Mouse (Mus musculus) liver, embryonic 14.5 days (tissue): ENCODE results near the gene Lrig1. TPM values are rescaled to one million over a fixed set of nuclear protein-coding genes. Genes with fewer than 3 reads are reported as not detected.

Source experiments
- ATAC-seq: fragments of 200-750 bp; cut with Nextera tagmentation; 2 replicates; pipeline ENCODE4 v1.8.0; 2017; ENCODE audit warnings: moderate number of reproducible peaks, mild to moderate bottlenecking, moderate library complexity; ENCODE audit not compliant: insufficient read depth
- DNase-seq, 3 experiments: peaks; one replicate each; pipeline ENCODE4 v3.0.0-alpha.2; 2012 to 2013; ENCODE audit warnings: low read depth in 3 of 3, low spot score in 3 of 3
- H3K27ac ChIP-seq: fragments of 300-500 bp; sonication (generic); 2 replicates; pipeline ENCODE4 v1.5.1; 2014; ENCODE audit warnings: moderate library complexity, mild to moderate bottlenecking, control low read depth, inconsistent platforms
- H3K27me3 ChIP-seq: fragments of 300-500 bp; sonication (generic); 2 replicates; pipeline ENCODE4 v1.6.1; 2014; ENCODE audit warnings: mild to moderate bottlenecking, low read length, moderate library complexity; ENCODE audit not compliant: control insufficient read depth, insufficient read depth
- H3K36me3 ChIP-seq: fragments of 300-500 bp; sonication (generic); replicated peaks from 2 replicates; pipeline ENCODE4 v1.6.1; 2014; ENCODE audit warnings: low read depth; ENCODE audit not compliant: control insufficient read depth, insufficient read depth
- H3K4me1 ChIP-seq, 2 experiments: fragments of 200-500 bp in 1 of 2; fragments of 300-500 bp in 1 of 2; sonication (generic) in 1 of 2; replicated peaks; 2 replicates each; pipeline ENCODE4 v1.6.1; 2012 to 2014; ENCODE audit warnings: antibody characterized with exemption in 1 of 2, inconsistent platforms in 1 of 2, low read length in 1 of 2; ENCODE audit not compliant: control insufficient read depth in 2 of 2, insufficient read depth in 2 of 2
- H3K4me2 ChIP-seq: fragments of 300-500 bp; sonication (generic); 2 replicates; pipeline ENCODE4 v1.6.1; 2014; ENCODE audit warnings: low read depth, mild to moderate bottlenecking, control low read depth, moderate library complexity
- H3K4me3 ChIP-seq, 2 experiments: fragments of 200-500 bp in 1 of 2; fragments of 300-500 bp in 1 of 2; sonication (generic) in 1 of 2; 2 replicates each; pipeline ENCODE4 v1.5.1; 2012 to 2014; ENCODE audit warnings: low read depth in 2 of 2, low read length in 2 of 2, mild to moderate bottlenecking in 2 of 2, control low read depth in 1 of 2, inconsistent platforms in 1 of 2, moderate library complexity in 1 of 2; ENCODE audit not compliant: insufficient read depth in 1 of 2
- H3K9ac ChIP-seq: fragments of 300-500 bp; sonication (generic); replicated peaks from 2 replicates; pipeline ENCODE4 v1.6.1; 2014; ENCODE audit warnings: mild to moderate bottlenecking, control low read depth, moderate library complexity
- H3K9me3 ChIP-seq: fragments of 300-500 bp; sonication (generic); 2 replicates; pipeline ENCODE4 v1.6.1; 2016; ENCODE audit warnings: low read length, mixed read lengths; ENCODE audit not compliant: control insufficient read depth
- CTCF ChIP-seq: IDR thresholded peaks from 2 replicates; pipeline ENCODE4 v1.5.1; 2016; ENCODE audit warnings: antibody characterized with exemption, low read depth, control low read depth
- EP300 ChIP-seq: IDR thresholded peaks from 2 replicates; pipeline ENCODE4 v1.6.1; 2016; ENCODE audit warnings: antibody characterized with exemption, low read depth
- WGBS: fragments of 180-500 bp; shearing (Covaris S2); extraction: QIAGEN DNeasy Blood & Tissue Kit; methylation state at CpG from one replicate; pipeline ENCODE4 v1.1.7; 2014; ENCODE audit not compliant: insufficient replicate concordance; 5-methylcytosine and 5-hydroxymethylcytosine counted together
- polyA plus RNA-seq, 2 experiments: library from polyadenylated mRNA; depleted of rRNA in 1 of 2; stranded (reverse) in 1 of 2; unstranded in 1 of 2; fragments of >200 nt; fragmentation: Nextera tagmentation in 1 of 2; extraction: Ambion mirVana in 1 of 2; gene quantifications; 2 replicates each; pipeline versions ENCODE4 v1.2.1 to v1.2.3; 2012 to 2014

Gene Lrig1
- polyA plus RNA-seq, 2 experiments = 2.7 to 2.8 TPM

DNA sequence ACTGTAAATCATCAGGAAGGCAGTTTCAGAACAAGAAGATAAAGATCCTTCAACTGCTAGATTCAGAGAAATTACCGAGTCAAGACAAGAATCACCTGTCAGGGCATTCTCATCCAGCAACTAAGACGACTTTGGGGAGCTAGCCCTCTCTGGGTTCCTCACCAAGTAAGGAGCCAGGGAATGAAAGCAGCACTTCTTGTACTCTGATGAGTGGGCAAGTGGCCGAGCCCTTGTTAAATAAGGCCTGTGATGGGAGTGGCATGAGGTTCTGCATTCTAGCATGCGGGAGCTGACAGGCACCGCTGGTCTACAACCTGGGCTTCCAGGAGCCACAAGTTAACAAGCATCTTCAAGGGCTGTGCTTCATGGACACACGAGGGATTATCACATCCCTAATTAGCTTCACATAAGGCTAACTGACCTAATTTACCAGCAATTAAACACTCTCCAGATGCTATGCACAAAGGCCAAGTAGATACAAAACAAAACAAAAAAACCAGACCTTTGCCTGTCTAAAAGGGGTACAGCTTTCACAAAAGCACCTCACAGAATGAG, 47.2 kb downstream of the Lrig1 start:
- no peak overlapping the region for H3K4me3 ChIP-seq
- DNase-seq (no peak), ATAC-seq (no peak)
- H3K4me1 ChIP-seq = peaks cover 0 to 7% of the 10 kb centered on the region in 2 experiments; a peak in 2 of 4 replicates
- H3K36me3 ChIP-seq = no peaks in the 10 kb centered on the region
- no peak overlapping the region for H3K9ac ChIP-seq
- no peaks in the 10 kb centered on the region for H3K9me3 ChIP-seq
- H3K27ac ChIP-seq = no peak overlapping the region
- TF ChIP-seq EP300 (no peak), CTCF (no peak)
- H3K27me3 ChIP-seq = no peaks in the 10 kb centered on the region
- WGBS = 63% methylated on average over 6 of the region's 6 CpGs
- no peak overlapping the region for H3K4me2 ChIP-seq

DNA sequence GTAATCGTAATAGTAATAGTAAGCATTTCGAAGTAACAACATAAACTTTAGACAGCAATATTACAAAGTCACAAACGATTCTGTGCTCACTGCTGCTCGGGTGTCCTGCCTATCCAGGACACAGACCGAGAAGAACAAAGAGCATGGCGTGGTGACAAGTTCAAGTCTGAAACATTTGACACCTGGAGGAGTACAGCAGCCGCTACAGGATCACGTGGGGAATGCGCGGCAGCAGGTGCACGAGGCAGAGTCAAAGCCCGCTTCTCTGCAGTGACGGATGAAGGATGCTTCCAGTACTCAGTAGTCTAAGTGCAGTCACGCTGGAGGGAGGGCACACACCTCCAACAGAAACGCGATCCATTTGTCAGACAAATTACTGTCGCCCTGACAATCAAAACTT, 48.4 kb downstream of the Lrig1 start:
- DNase-seq = no peak
- Histone ChIP-seq H3K9ac (no peak overlapping the region), H3K36me3 (no peaks in the 10 kb centered on the region), H3K27ac (no peak overlapping the region), H3K9me3 (no peaks in the 10 kb centered on the region), H3K27me3 (no peaks in the 10 kb centered on the region), H3K4me3 (no peak overlapping the region), H3K4me1 (peaks cover 0 to 9% of the 10 kb centered on the region in 2 experiments; a peak in 2 of 4 replicates), H3K4me2 (no peak overlapping the region)
- no peak for TF ChIP-seq EP300
- no peak for TF ChIP-seq CTCF
- 60% methylated on average over 17 of the region's 17 CpGs for WGBS
- ATAC-seq = no peak

DNA sequence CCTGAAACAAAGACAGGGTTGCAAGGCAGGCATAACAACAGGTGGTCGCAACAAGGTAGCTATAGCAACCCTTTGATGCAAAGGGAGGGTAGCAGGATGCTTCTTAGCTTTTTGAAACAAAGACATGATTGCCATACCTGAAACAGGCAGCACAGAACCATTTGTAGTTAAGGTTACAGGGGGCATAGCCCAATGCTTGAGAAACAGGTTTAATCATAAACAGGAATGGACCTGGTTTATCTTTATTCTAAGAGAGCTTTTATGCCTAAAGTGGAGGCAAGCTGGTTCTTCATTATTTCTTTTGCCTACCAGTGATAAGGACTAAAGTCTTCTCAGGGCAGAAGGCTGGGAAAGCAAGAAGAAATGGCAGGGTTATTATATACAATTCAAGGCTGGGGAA, 50.3 kb downstream of the Lrig1 start:
- no peaks in the 10 kb centered on the region for H3K27me3 ChIP-seq
- no peak overlapping the region for H3K9ac ChIP-seq
- H3K9me3 ChIP-seq = no peaks in the 10 kb centered on the region
- H3K4me1 ChIP-seq = peaks cover 0 to 9% of the 10 kb centered on the region in 2 experiments; a peak in 2 of 4 replicates
- no peak overlapping the region for H3K27ac ChIP-seq
- no peak overlapping the region for H3K4me3 ChIP-seq
- no peak for DNase-seq
- TF ChIP-seq EP300 (no peak), CTCF (no peak)
- no peak for ATAC-seq
- WGBS = 62% methylated on average over 1 of the region's 1 CpGs
- H3K36me3 ChIP-seq = no peaks in the 10 kb centered on the region
- no peak overlapping the region for H3K4me2 ChIP-seq

DNA sequence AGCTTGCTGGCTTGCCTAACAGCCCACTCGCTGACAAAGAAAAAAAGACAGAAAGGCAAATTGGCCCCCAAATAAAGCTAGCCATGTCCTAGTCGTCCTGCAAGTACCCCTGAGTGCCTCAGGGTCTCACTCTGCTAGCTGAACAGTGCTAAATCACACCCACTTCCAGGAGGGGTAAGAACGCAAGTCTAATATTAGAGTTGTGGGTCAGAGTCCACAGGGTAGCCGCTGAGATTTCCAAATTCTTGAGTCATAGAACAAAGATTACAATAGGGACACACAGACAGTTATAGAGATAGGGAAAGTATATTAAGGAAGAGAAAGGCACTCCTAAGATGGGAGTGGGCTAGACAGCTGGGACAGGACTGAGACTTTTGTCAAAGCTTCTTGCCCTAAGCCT, 51.5 kb downstream of the Lrig1 start:
- Histone ChIP-seq H3K4me3 (no peak overlapping the region), H3K4me2 (no peak overlapping the region), H3K27me3 (no peaks in the 10 kb centered on the region), H3K9me3 (no peaks in the 10 kb centered on the region), H3K36me3 (no peaks in the 10 kb centered on the region), H3K9ac (no peak overlapping the region), H3K4me1 (peaks cover 0 to 9% of the 10 kb centered on the region in 2 experiments; a peak in 2 of 4 replicates), H3K27ac (no peak overlapping the region)
- TF ChIP-seq EP300 = no peak
- TF ChIP-seq CTCF = no peak
- WGBS = 43% methylated on average over 4 of the region's 4 CpGs
- ATAC-seq (no peak), DNase-seq (no peak)

- H3K4me3 ChIP-seq = no peak overlapping the region
- H3K27me3 ChIP-seq = no peaks in the 10 kb centered on the region
- H3K9ac ChIP-seq = no peak overlapping the region
- H3K27ac ChIP-seq = no peak overlapping the region
- peaks cover 0 to 9% of the 10 kb centered on the region in 2 experiments; a peak in 2 of 4 replicates for H3K4me1 ChIP-seq
- DNase-seq (peak in 1 of 3 experiments; percentile 5), ATAC-seq (peak; percentile 47; the same call in 1 of the 2 replicates)
- WGBS = 24% methylated on average over 10 of the region's 10 CpGs
- TF ChIP-seq EP300 (no peak), CTCF (no peak)
- no peak overlapping the region for H3K4me2 ChIP-seq
- H3K9me3 ChIP-seq = no peaks in the 10 kb centered on the region
- no peaks in the 10 kb centered on the region for H3K36me3 ChIP-seq
Measured at GRCm38 (mm10) chr6:94647574-94648430, 52.2 kb downstream of the Lrig1 start.
